Mouse (Mus musculus): ENCODE measurements around the gene Apol7b. TPM values are rescaled to one million over a fixed set of nuclear protein-coding genes. Genes with fewer than 3 reads are reported as not detected.

Gene Apol7b
- polyA plus RNA-seq, 1 experiment from 2014 or later, result not detected

DNA sequence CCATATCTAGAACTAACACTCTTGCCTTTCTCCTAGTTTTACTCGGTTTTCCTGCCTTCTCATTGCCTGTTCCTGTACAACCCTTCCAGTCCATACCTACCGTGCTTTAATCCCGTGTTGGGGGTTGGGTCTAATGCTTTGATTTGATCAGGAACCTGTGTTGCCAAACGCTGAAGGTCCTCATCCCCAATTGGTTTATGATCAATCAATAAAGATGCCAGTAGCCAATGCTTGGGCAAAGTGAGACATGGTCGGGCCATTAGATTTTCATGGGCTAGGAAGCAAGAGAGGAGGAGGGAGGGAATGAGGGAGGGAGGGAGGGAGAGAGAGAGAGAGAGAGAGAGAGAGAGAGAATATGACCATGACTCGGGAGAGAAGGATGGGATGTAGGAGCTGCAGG lies 65.8 kb downstream of the Apol7b start:
- no peaks in the 10 kb centered on the region for H3K9me3 ChIP-seq (replicated peaks)
- no peak overlapping the region for H3K4me2 ChIP-seq
- H3K36me3 ChIP-seq, result no peaks in the 10 kb centered on the region
- no peak for ATAC-seq
- H3K27ac ChIP-seq, result no peak overlapping the region
- no peak overlapping the region for H3K4me3 ChIP-seq
- no peaks in the 10 kb centered on the region for H3K27me3 ChIP-seq (replicated peaks)
- H3K4me1 ChIP-seq, result no peaks in the 10 kb centered on the region
- 64% methylated on average over 6 of the region's 6 CpGs for WGBS (ENCODE audit: insufficient replicate concordance)
- no peak overlapping the region for H3K9ac ChIP-seq

DNA sequence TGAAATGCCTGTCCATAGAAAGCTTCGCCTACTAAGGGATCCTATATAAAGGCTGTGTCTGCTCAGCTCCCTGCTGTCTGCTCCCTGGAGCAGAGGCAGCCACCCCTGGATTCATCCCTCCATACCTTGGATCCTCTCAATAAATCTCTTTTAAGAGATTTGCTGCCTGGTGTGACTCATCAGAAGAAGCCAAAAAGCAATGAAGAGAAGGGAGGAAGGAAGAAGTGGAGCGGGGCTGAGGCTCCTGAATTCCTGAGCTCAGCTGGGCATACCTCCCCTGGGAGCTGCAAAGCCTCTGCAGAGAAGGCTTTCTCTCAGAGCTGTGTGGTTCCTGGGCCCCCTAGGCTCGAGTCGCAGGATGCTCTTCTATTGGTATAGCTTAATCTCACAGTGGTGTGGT lies 67.4 kb downstream of the Apol7b start:
- H3K9me3 ChIP-seq (replicated peaks), result no peaks in the 10 kb centered on the region
- H3K4me3 ChIP-seq, result no peak overlapping the region
- ATAC-seq, result no peak
- H3K27me3 ChIP-seq (replicated peaks), result no peaks in the 10 kb centered on the region
- no peak overlapping the region for H3K4me2 ChIP-seq
- no peaks in the 10 kb centered on the region for H3K4me1 ChIP-seq
- H3K27ac ChIP-seq, result no peak overlapping the region
- no peaks in the 10 kb centered on the region for H3K36me3 ChIP-seq
- H3K9ac ChIP-seq, result no peak overlapping the region
- 26% methylated on average over 4 of the region's 4 CpGs for WGBS (ENCODE audit: insufficient replicate concordance)

DNA sequence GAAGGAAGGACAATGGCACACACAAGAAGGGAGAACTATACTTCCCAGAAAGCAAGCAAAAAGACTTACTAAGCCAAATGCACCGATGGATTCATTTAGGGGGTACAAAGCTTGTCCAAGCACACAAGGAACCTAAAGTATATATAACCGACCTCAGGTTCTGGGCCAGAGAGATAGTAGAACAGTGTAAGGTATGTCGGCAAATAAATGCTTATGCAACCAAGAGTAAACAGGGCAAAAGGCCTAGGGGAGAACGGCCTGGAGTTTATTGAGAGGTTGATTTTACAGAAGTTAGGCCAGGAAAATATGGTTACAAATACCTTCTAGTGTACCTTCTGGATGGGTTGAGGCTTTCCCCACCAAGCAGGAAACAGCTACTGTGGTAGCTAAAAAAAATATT lies 69.9 kb downstream of the Apol7b start:
- Histone ChIP-seq H3K27me3 (replicated peaks) (no peaks in the 10 kb centered on the region), H3K4me3 (no peak overlapping the region), H3K36me3 (no peaks in the 10 kb centered on the region), H3K4me2 (no peak overlapping the region), H3K9ac (no peak overlapping the region), H3K9me3 (replicated peaks) (no peaks in the 10 kb centered on the region), H3K4me1 (no peaks in the 10 kb centered on the region), H3K27ac (no peak overlapping the region)
- ATAC-seq, result no peak
- WGBS (ENCODE audit: insufficient replicate concordance), result 57% methylated on average over 4 of the region's 4 CpGs

DNA sequence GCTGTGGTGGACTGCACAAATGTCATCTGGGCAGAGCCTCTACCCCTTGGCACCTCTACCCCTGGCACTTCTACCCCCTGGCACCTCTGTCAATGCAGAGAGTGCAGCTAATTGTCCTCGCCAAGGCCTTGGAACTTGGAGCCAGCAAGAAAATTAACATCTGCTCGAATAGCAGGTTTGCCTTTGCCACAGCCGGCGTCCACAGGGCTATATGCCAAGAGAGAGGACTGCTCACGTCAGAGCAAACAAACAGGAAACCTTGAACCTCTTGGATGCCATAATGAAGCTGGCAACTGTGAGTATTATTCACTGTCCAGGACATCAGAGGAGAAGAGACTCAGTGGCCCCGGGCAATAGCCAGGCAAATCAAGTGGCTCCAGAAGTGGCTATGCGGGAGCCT lies 70.4 kb downstream of the Apol7b start:
- no peaks in the 10 kb centered on the region for H3K9me3 ChIP-seq (replicated peaks)
- no peaks in the 10 kb centered on the region for H3K36me3 ChIP-seq
- no peak overlapping the region for H3K9ac ChIP-seq
- H3K4me3 ChIP-seq, result no peak overlapping the region
- WGBS (ENCODE audit: insufficient replicate concordance), result 69% methylated on average over 7 of the region's 7 CpGs
- no peak overlapping the region for H3K27ac ChIP-seq
- H3K4me2 ChIP-seq, result no peak overlapping the region
- no peaks in the 10 kb centered on the region for H3K27me3 ChIP-seq (replicated peaks)
- no peaks in the 10 kb centered on the region for H3K4me1 ChIP-seq
- no peak for ATAC-seq

Other genes starting within 250 kb of the Apol7b start
- 13.0 and 13.1 TPM in 2 replicates for gene Rbfox2, start 140.5 kb downstream of the Apol7b start, polyA plus RNA-seq (2016; fragmentation: Nextera tagmentation; extraction: Ambion mirVana)
- gene Apol7a, start 48.4 kb downstream of the Apol7b start, polyA plus RNA-seq (2016; fragmentation: Nextera tagmentation; extraction: Ambion mirVana), result 0.10 and 0.11 TPM in 2 replicates
- gene Apol9a, start 36.4 kb downstream of the Apol7b start, polyA plus RNA-seq (2016; fragmentation: Nextera tagmentation; extraction: Ambion mirVana), result not detected in 2 replicates
- 0.04 TPM in 1 of 2 replicates, not detected in the other for gene Apol10a, start 29.6 kb upstream of the Apol7b start, polyA plus RNA-seq (2016; fragmentation: Nextera tagmentation; extraction: Ambion mirVana)
- 0.19 and 0.42 TPM in 2 replicates for gene Apol11a, start 60.8 kb upstream of the Apol7b start, polyA plus RNA-seq (2016; fragmentation: Nextera tagmentation; extraction: Ambion mirVana)
- not detected in 2 replicates for gene Apol7c, start 85.8 kb upstream of the Apol7b start, polyA plus RNA-seq (2016; fragmentation: Nextera tagmentation; extraction: Ambion mirVana)
- gene 1700025B11Rik, start 114.4 kb upstream of the Apol7b start, polyA plus RNA-seq (2016; fragmentation: Nextera tagmentation; extraction: Ambion mirVana), result not detected in 2 replicates
- not detected in 2 replicates for gene Apol10b, start 148.6 kb upstream of the Apol7b start, polyA plus RNA-seq (2016; fragmentation: Nextera tagmentation; extraction: Ambion mirVana)
- gene Gm36245, start 151.8 kb upstream of the Apol7b start, polyA plus RNA-seq (2016; fragmentation: Nextera tagmentation; extraction: Ambion mirVana), result not detected in 2 replicates
- 6.3 and 6.9 TPM in 2 replicates for gene Apol11b, start 195.8 kb upstream of the Apol7b start, polyA plus RNA-seq (2016; fragmentation: Nextera tagmentation; extraction: Ambion mirVana)